Mouse (Mus musculus) megakaryocyte, embryonic 14.5 days (primary cell): Measurements from ENCODE around the gene Slc6a9.

Source experiments
- FLI1 ChIP-seq: IDR thresholded peaks from 2 replicates; pipeline ENCODE4 v1.6.1; 2012; ENCODE audit warnings: low read length, inconsistent platforms, mixed read lengths
- GATA1 ChIP-seq: IDR thresholded peaks from 3 replicates; pipeline ENCODE4 v1.6.1; 2012; ENCODE audit warnings: mixed read lengths, low read length, inconsistent platforms, borderline replicate concordance

DNA sequence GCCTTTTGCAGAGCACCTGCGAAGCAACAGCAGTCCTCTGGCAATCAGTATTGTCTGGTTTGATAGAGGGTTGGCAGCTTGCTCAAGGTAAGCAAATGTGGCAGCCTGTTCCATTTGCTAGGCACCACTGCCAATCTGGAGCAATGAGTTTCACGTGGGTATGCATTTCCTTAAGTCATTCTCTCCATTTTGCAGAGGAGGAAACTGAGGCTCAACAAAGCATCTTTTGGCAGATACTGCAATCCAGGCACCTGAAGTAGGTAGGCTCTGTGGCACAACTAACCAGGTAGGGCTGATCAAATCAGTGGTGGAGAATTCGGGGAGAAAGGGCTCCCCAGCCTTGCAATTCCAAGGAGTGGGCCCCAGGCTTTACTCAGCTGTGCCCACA is at the start of gene Slc6a9:
- no peak for TF ChIP-seq GATA1
- no peak for TF ChIP-seq FLI1
